Mouse (Mus musculus) heart, adult 2 months (tissue): Measurements from ENCODE around the gene Apod. TPM values are rescaled to one million over a fixed set of nuclear protein-coding genes. Genes with fewer than 3 reads are reported as not detected.

Experiments used
- DNase-seq, 2 experiments: peaks; one replicate each; pipeline ENCODE4 v3.0.0; 2021
- H3K27ac ChIP-seq: fragments of 200-600 bp; 2 replicates; pipeline ENCODE4 v1.8.1; 2022
- H3K27me3 ChIP-seq: fragments of 200-500 bp; 2 replicates; pipeline ENCODE4 v1.6.1; 2012; ENCODE audit warnings: mild to moderate bottlenecking, low read length, inconsistent platforms, mixed read lengths; ENCODE audit not compliant: control insufficient read depth, insufficient read depth
- H3K36me3 ChIP-seq: fragments of 200-500 bp; 2 replicates; pipeline ENCODE4 v1.6.1; 2012; ENCODE audit warnings: low read length, inconsistent platforms; ENCODE audit not compliant: control insufficient read depth, insufficient read depth
- H3K4me1 ChIP-seq: fragments of 200-500 bp; 2 replicates; pipeline ENCODE4 v1.6.1; 2011; ENCODE audit warnings: low read length; ENCODE audit not compliant: control insufficient read depth, insufficient read depth
- H3K4me3 ChIP-seq: fragments of 200-600 bp; 2 replicates; pipeline ENCODE4 v1.8.1; 2022
- H3K79me2 ChIP-seq: fragments of 200-500 bp; replicated peaks from 2 replicates; pipeline ENCODE4 v1.6.1; 2012; ENCODE audit warnings: mild to moderate bottlenecking, inconsistent platforms, low read length, moderate library complexity, mixed read lengths; ENCODE audit not compliant: control insufficient read depth, insufficient read depth
- H3K9ac ChIP-seq: fragments of 200-500 bp; 2 replicates; pipeline ENCODE4 v1.6.1; 2012; ENCODE audit warnings: low read depth, mild to moderate bottlenecking, control low read depth, inconsistent platforms, low read length, mixed read lengths
- CTCF ChIP-seq: fragments of 200-600 bp; IDR thresholded peaks from 2 replicates; pipeline ENCODE4 v1.8.1; 2022; ENCODE audit warnings: antibody characterized with exemption, mild to moderate bottlenecking, moderate library complexity
- EP300 ChIP-seq: fragments of 200-500 bp; IDR thresholded peaks from 2 replicates; pipeline ENCODE4 v1.6.1; 2011; ENCODE audit warnings: low read depth, low read length, control low read depth; ENCODE audit not compliant: insufficient read depth
- POLR2A ChIP-seq: fragments of 200-500 bp; IDR thresholded peaks from 2 replicates; pipeline ENCODE4 v1.6.1; 2011; ENCODE audit warnings: mild to moderate bottlenecking, low read depth, low read length, control low read depth; ENCODE audit not compliant: insufficient read depth
- WGBS: fragments of 180-500 bp; shearing (Covaris S2); methylation state at CpG from one replicate; pipeline ENCODE4 v1.1.7; 2018; 5-methylcytosine and 5-hydroxymethylcytosine counted together
- intact Hi-C: fragments of 180-260 bp; cut with DNase I; formaldehyde crosslinking; loops from one replicate; pipeline ENCODE4 v1.15.1; 2025
- polyA plus RNA-seq: library from polyadenylated mRNA; depleted of rRNA; stranded (reverse); fragments of >200 nt; gene quantifications from 2 replicates; pipeline ENCODE4 v1.2.3, GENCODE M21; 2012
- total RNA-seq, 2 experiments: library from RNA; stranded (reverse); gene quantifications; 2 replicates each; pipeline ENCODE4 v1.2.3; 2021

Gene Apod
- total and polyA plus RNA-seq, 3 experiments = 4.7 to 7.5 (median 5.3) TPM

GRCm38 (mm10) chr16:31354341-31355329 lies 40.0 kb upstream of the Apod start:
- Histone ChIP-seq H3K27me3 (no peaks in the 10 kb centered on the region), H3K4me3 (no peak overlapping the region), H3K4me1 (no peaks in the 10 kb centered on the region; the same call in 1 of the 2 replicates), H3K36me3 (no peaks in the 10 kb centered on the region), H3K27ac (no peak overlapping the region), H3K79me2 (no peaks in the 10 kb centered on the region), H3K9ac (no peak overlapping the region)
- intact Hi-C loops = loop anchor here (2.0 to 5.0 kb wide), 4 partner anchors 37 to 766 kb away; partner anchors contain the start of gene Xxylt1
- 10% methylated on average over 17 of the region's 17 CpGs for WGBS
- peak; percentile 77; the same call in 1 of the 2 replicates for TF ChIP-seq EP300
- TF ChIP-seq POLR2A = no peak
- peak; percentile 95 for TF ChIP-seq CTCF
- DNase-seq = peak; percentile 59 to 77

DNA sequence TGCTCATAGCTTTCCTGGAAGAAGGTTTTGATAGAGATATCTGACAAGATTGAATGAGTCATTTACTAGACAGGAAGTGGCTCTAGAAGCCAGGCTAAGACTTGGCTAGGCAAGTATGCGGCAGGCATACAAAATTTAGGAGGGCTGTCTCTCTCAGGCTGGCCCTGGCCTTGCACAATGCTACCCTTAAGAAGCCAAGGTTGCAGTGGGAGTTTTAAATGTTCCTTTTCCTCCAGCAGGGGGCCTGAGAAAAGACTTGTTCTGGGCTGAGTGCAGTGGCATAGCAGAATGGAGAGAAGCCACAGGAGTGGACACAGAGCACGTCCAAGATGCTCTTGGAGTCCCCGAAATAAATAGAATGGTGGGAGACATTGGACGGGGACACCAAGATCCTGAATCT lies 38.4 kb upstream of the Apod start:
- H3K9ac ChIP-seq = no peak overlapping the region
- TF ChIP-seq CTCF (peak; percentile 67), POLR2A (no peak), EP300 (no peak)
- no peaks in the 10 kb centered on the region for H3K27me3 ChIP-seq
- WGBS = 67% methylated on average over 4 of the region's 4 CpGs
- H3K4me1 ChIP-seq = no peaks in the 10 kb centered on the region; the same call in 1 of the 2 replicates
- no peak overlapping the region for H3K27ac ChIP-seq
- no peaks in the 10 kb centered on the region for H3K36me3 ChIP-seq
- no peak for DNase-seq
- intact Hi-C loops = loop anchor here (5.0 kb wide), 3 partner anchors 36 to 271 kb away; partner anchors contain the start of gene Xxylt1
- no peaks in the 10 kb centered on the region for H3K79me2 ChIP-seq
- no peak overlapping the region for H3K4me3 ChIP-seq

DNA sequence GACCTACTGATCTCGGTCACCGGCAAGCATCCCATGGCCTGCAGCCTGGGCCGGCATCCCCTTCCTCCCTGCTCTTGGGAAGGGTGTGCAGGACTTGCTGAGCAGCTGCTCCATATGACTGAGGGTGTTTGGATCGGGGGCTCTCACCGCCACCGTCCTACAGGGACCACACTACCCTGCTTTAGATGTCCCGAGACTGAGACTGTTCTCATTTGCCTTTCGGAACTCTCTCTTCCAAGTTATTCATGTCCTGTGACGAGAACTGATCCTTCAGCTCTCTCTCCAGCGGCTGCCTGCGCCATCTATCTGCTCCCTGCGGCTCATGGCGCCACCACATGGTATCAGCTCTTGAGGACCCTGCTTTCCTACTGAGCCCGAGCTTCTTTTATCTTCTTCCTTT lies 33.0 kb upstream of the Apod start:
- no peaks in the 10 kb centered on the region for H3K79me2 ChIP-seq
- H3K27me3 ChIP-seq = no peaks in the 10 kb centered on the region
- H3K36me3 ChIP-seq = peaks cover 3% of the 10 kb centered on the region; the same call in 1 of the 2 replicates
- WGBS = 14% methylated on average over 14 of the region's 14 CpGs
- peak overlapping the region; percentile 53 for H3K27ac ChIP-seq
- TF ChIP-seq CTCF (peak; percentile 84), EP300 (peak; percentile 89; the same call in 1 of the 2 replicates), POLR2A (no peak)
- H3K4me1 ChIP-seq = peaks cover 4% of the 10 kb centered on the region; the same call in 1 of the 2 replicates
- peak overlapping the region; percentile 15; the same call in 1 of the 2 replicates for H3K4me3 ChIP-seq
- H3K9ac ChIP-seq = peak overlapping the region; percentile 67
- peak; percentile 74 to 77 for DNase-seq
- intact Hi-C loops = loop anchor here (1.0 to 5.0 kb wide), 3 partner anchors 55 to 145 kb away; partner anchors contain the start of gene Acap2

- no peaks in the 10 kb centered on the region for H3K27me3 ChIP-seq
- H3K4me1 ChIP-seq = peaks cover 5% of the 10 kb centered on the region; the same call in 1 of the 2 replicates
- peaks cover 3% of the 10 kb centered on the region; the same call in 1 of the 2 replicates for H3K36me3 ChIP-seq
- intact Hi-C loops = no loop called here
- no peaks in the 10 kb centered on the region for H3K79me2 ChIP-seq
- DNase-seq = no peak
- no peak overlapping the region for H3K4me3 ChIP-seq
- 59% methylated on average over 2 of the region's 2 CpGs for WGBS
- peak overlapping the region; percentile 2; the same call in 1 of the 2 replicates for H3K27ac ChIP-seq
- no peak overlapping the region for H3K9ac ChIP-seq
- TF ChIP-seq CTCF (no peak), EP300 (no peak), POLR2A (no peak)
Measured at GRCm38 (mm10) chr16:31342966-31343365, 28.4 kb upstream of the Apod start.

GRCm38 (mm10) chr16:31342556-31342955 lies 27.9 kb upstream of the Apod start:
- Histone ChIP-seq H3K9ac (no peak overlapping the region), H3K27ac (peak overlapping the region; percentile 2; the same call in 1 of the 2 replicates), H3K4me3 (no peak overlapping the region), H3K27me3 (no peaks in the 10 kb centered on the region), H3K79me2 (no peaks in the 10 kb centered on the region), H3K4me1 (peaks cover 4% of the 10 kb centered on the region; the same call in 1 of the 2 replicates), H3K36me3 (peaks cover 3% of the 10 kb centered on the region; the same call in 1 of the 2 replicates)
- intact Hi-C loops = no loop called here
- TF ChIP-seq EP300 = no peak
- TF ChIP-seq CTCF = no peak
- no peak for TF ChIP-seq POLR2A
- 27% methylated on average over 5 of the region's 5 CpGs for WGBS
- peak in 1 of 2 experiments; percentile 29 for DNase-seq
